Mouse (Mus musculus) ES-E14 (cell line): ENCODE measurements around the gene Mzf1.

Experiments used
- MAFK ChIP-seq: IDR thresholded peaks from 2 replicates; pipeline ENCODE4 v1.6.1; 2014; ENCODE audit warnings: mild to moderate bottlenecking, low read depth, low read length, inconsistent platforms; ENCODE audit not compliant: insufficient read depth
- ZC3H11A ChIP-seq: IDR thresholded peaks from 2 replicates; pipeline ENCODE4 v1.6.1; 2012; ENCODE audit warnings: low read depth, mild to moderate bottlenecking, inconsistent platforms, low read length, borderline replicate concordance

GRCm38 (mm10) chr7:13013671-13014070 is 40.9 kb downstream of the Mzf1 start:
- TF ChIP-seq ZC3H11A (no peak), MAFK (no peak)
